ENCODE assay signal across 10 mouse cellular contexts in the genomic region with DNA sequence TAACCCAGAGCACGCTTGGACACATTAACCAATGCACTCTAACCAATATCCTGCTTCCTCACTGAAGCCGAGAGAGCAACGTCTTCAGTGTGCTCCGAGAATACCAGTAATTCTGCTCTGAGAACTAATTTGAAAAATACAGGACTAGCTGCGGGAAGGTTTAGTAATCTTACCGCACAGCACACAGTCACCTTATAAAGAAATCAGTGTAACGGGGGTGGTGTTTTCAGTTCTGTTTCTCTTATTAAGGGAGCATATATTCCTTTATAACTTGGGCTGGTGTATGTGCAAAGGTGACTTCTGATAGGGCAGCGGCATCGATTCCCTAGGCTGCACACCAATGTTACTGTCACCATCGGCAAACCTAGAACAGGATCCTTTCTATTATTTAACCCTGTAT. TPM values are rescaled to one million over a fixed set of nuclear protein-coding genes. Genes with fewer than 3 reads are reported as not detected.
A peak's percentile ranks its signal among the peaks of the same experiment; 100 is the strongest.
DNase-seq lines count a peak whose midpoint lies in the region; ATAC-seq and TF ChIP-seq lines count a peak whose summit lies in the region.
"Had no signal": no experiment of that assay in that cellular context is flagged by ENCODE, and none has a peak within 500 bp of the region (broad histone marks: within the 10 kb centered on the region; RNA-seq: fewer than 3 reads in every experiment).

No protein-coding gene starts in this region.

- peak overlapping the region; percentile 16 for H3K4me3 ChIP-seq in kidney, embryonic 16.5 days (ENCODE audit: low read length)
- peak overlapping the region; percentile 9; the same call in 1 of the 2 replicates for H3K4me3 ChIP-seq in embryonic facial prominence, embryonic 13.5 days
- peak overlapping the region; percentile 30 for H3K4me3 ChIP-seq in hindbrain, postnatal 0 days (ENCODE audit: low read length)
- H3K4me3 ChIP-seq in neural tube, embryonic 12.5 days = peak overlapping the region; percentile 19; the same call in 1 of the 2 replicates

- no peak for DNase-seq in kidney, postnatal 25 days
- no peak for DNase-seq in hindbrain, postnatal 0 days (ENCODE audit: low spot score)
- DNase-seq in right cerebral cortex, postnatal 14 days = no peak
- no peak for DNase-seq in frontal cortex, postnatal 25 days (ENCODE audit: low spot score in 2 of 2)
- no peak for DNase-seq in cerebellum, postnatal 10 days
- DNase-seq: right cerebral cortex, postnatal 25 days had no signal

- no peaks in the 10 kb centered on the region for H3K36me3 ChIP-seq in kidney, embryonic 16.5 days (ENCODE audit: insufficient read depth, low read length)
- H3K36me3 ChIP-seq in embryonic facial prominence, embryonic 13.5 days = no peaks in the 10 kb centered on the region
- H3K36me3 ChIP-seq in hindbrain, postnatal 0 days (ENCODE audit: insufficient read depth, low read length) = no peaks in the 10 kb centered on the region
- no peaks in the 10 kb centered on the region for H3K36me3 ChIP-seq in neural tube, embryonic 12.5 days

- H3K4me2 ChIP-seq in kidney, embryonic 16.5 days (replicated peaks; ENCODE audit: low read depth, low read length) = peak overlapping the region; percentile 37
- H3K4me2 ChIP-seq in embryonic facial prominence, embryonic 13.5 days = peak overlapping the region; percentile 37
- peak overlapping the region; percentile 56 for H3K4me2 ChIP-seq in hindbrain, postnatal 0 days (ENCODE audit: low read depth, low read length)
- peak overlapping the region; percentile 47 for H3K4me2 ChIP-seq in neural tube, embryonic 12.5 days (replicated peaks)

- 47% methylated on average over 10 of the region's 10 CpGs for WGBS in kidney, embryonic 16.5 days
- 37% methylated on average over 10 of the region's 10 CpGs for WGBS in embryonic facial prominence, embryonic 13.5 days
- 35% methylated on average over 10 of the region's 10 CpGs for whole genome bisulfite sequencing in hindbrain, postnatal 0 days
- 63% methylated on average over 10 of the region's 10 CpGs for WGBS in neural tube, embryonic 12.5 days

- ATAC-seq in kidney, embryonic 16.5 days (ENCODE audit: low FRiP score, low TSS enrichment) = no peak
- no peak for ATAC-seq in embryonic facial prominence, embryonic 13.5 days (ENCODE audit: insufficient number of reproducible peaks, insufficient read depth, low FRiP score, low TSS enrichment, low read depth)
- no peak for ATAC-seq in hindbrain, postnatal 0 days
- no peak for ATAC-seq in neural tube, embryonic 12.5 days (ENCODE audit: low FRiP score, low read depth)
- ATAC-seq: inflammation-experienced regulatory T-cells, adult 6 months had no signal

- H3K9ac ChIP-seq in kidney, embryonic 16.5 days (replicated peaks; ENCODE audit: low read length) = no peak overlapping the region
- no peak overlapping the region for H3K9ac ChIP-seq in embryonic facial prominence, embryonic 13.5 days
- H3K9ac ChIP-seq in hindbrain, postnatal 0 days (replicated peaks; ENCODE audit: low read length) = peak overlapping the region; percentile 28; the same call in 1 of the 2 replicates
- no peak overlapping the region for H3K9ac ChIP-seq in neural tube, embryonic 12.5 days

- TF ChIP-seq CTCF in hindbrain, postnatal 0 days (IDR thresholded peaks at IDR 0.05; ENCODE audit: low read depth) = no peak

- H3K27me3 ChIP-seq in kidney, embryonic 16.5 days (ENCODE audit: insufficient read depth, low read length) = no peaks in the 10 kb centered on the region
- no peaks in the 10 kb centered on the region for H3K27me3 ChIP-seq in embryonic facial prominence, embryonic 13.5 days
- no peaks in the 10 kb centered on the region for H3K27me3 ChIP-seq in hindbrain, postnatal 0 days (ENCODE audit: insufficient read depth, low read length)
- no peaks in the 10 kb centered on the region for H3K27me3 ChIP-seq in neural tube, embryonic 12.5 days (replicated peaks)

- H3K4me1 ChIP-seq in kidney, embryonic 16.5 days (ENCODE audit: insufficient read depth, low read length) = peaks cover 61% of the 10 kb centered on the region
- H3K4me1 ChIP-seq in embryonic facial prominence, embryonic 13.5 days = peaks cover 54% of the 10 kb centered on the region
- peaks cover 46% of the 10 kb centered on the region for H3K4me1 ChIP-seq in hindbrain, postnatal 0 days (ENCODE audit: insufficient read depth, low read length)
- H3K4me1 ChIP-seq in neural tube, embryonic 12.5 days = peaks cover 56% of the 10 kb centered on the region

- no peaks in the 10 kb centered on the region for H3K9me3 ChIP-seq in kidney, embryonic 16.5 days (ENCODE audit: low read length)
- no peaks in the 10 kb centered on the region for H3K9me3 ChIP-seq in embryonic facial prominence, embryonic 13.5 days
- no peaks in the 10 kb centered on the region for H3K9me3 ChIP-seq in hindbrain, postnatal 0 days (ENCODE audit: low read length)
- no peaks in the 10 kb centered on the region for H3K9me3 ChIP-seq in neural tube, embryonic 12.5 days

- no peak overlapping the region for H3K27ac ChIP-seq in kidney, embryonic 16.5 days (ENCODE audit: low read length)
- H3K27ac ChIP-seq in embryonic facial prominence, embryonic 13.5 days = no peak overlapping the region
- H3K27ac ChIP-seq in hindbrain, postnatal 0 days = no peak overlapping the region
- H3K27ac ChIP-seq in neural tube, embryonic 12.5 days = no peak overlapping the region

RNA-seq across cellular contexts. Expression of a gene that starts 5.9 kb away (rescaled TPM):
- 10.9 and 11.0 TPM in 2 replicates for polyA plus RNA-seq in kidney, embryonic 16.5 days (2015; fragmentation: Nextera tagmentation; extraction: Ambion mirVana)
- 13.0 and 14.1 TPM in 2 replicates for polyA plus RNA-seq in embryonic facial prominence, embryonic 13.5 days (2015; fragmentation: Nextera tagmentation; extraction: Ambion mirVana)
- total RNA-seq in hindbrain, postnatal 0 days (2014; rRNA removed) = 62.5 and 64.6 TPM in 2 replicates
- polyA plus RNA-seq in hindbrain, postnatal 0 days (2015; fragmentation: Nextera tagmentation; extraction: Ambion mirVana) = 10.5 and 10.9 TPM in 2 replicates
- polyA plus RNA-seq in neural tube, embryonic 12.5 days (2016; fragmentation: Nextera tagmentation; extraction: Ambion mirVana) = 18.6 and 18.7 TPM in 2 replicates
